Mouse (Mus musculus): ENCODE measurements around the gene Fli1.

Fli1 gene

GRCm38 (mm10) chr9:32400212-32400611 lies 142.4 kb downstream of the Fli1 start:
- no peak for DNase-seq

GRCm38 (mm10) chr9:32394761-32395161 lies 147.9 kb downstream of the Fli1 start:
- no peak for DNase-seq

DNA sequence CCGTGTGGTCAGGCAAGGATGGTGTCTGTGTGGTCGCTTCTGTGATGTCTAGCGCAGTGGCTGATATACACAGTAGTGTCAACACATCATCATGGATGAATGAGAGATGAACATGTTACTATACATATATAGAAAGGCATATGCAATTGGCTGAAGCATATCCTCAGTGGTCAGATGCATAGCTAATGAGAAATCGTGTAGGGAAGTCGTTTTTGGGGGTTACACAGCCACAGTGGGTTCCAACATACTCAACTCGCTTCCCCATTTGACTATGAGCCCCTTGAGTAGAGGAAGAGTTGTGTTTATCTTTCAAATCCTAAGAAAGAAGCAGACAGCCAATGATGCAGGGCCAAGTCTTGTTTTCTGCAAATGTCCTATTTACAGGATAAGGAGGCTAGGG lies 149.9 kb downstream of the Fli1 start:
- DNase-seq: no peak

GRCm38 (mm10) chr9:32391701-32392100 lies 151.0 kb downstream of the Fli1 start:
- no peak for DNase-seq

- no peak for DNase-seq
These were observed 151.6 kb downstream of the Fli1 start for GRCm38 (mm10) chr9:32391092-32391491.

DNA sequence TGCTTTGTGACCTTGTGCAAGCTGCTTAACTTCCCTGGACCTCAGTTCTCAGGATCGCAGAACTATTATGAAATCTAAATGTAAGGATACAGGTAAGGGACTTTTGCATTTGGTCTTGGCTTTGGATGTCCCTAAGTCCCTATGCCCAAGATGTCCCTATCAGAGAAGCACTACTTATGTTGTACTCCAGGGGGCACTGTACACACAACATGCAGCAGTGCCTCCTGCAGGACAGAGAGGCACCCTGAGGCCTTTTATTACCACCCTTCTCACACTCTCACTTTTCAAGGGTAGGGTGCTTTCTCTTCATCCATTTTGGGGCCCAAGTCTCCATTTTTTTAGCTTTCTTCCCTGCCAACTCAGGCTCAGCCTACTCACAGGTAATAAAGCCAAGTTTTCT lies 154.5 kb downstream of the Fli1 start:
- DNase-seq: no peak

DNA sequence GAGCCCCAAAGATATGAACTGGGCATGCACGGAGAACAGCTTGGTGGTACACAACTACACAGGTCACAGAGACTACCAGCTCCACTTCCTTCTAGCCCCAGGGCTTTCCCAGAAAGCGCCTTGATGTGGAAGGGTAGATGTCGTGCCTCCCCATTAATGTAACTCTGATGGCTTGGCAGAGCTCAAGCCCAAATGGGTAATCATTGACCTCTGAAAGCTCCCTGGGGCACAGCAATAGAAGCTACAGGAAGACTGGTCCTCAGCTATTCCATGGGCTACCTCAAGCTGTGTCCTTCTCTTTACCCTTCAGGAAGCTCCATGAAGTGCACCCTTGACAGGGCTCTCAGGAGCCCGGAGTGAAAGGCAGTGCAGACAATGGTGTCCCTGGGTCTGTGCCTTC lies 157.8 kb downstream of the Fli1 start:
- no peak for DNase-seq

DNA sequence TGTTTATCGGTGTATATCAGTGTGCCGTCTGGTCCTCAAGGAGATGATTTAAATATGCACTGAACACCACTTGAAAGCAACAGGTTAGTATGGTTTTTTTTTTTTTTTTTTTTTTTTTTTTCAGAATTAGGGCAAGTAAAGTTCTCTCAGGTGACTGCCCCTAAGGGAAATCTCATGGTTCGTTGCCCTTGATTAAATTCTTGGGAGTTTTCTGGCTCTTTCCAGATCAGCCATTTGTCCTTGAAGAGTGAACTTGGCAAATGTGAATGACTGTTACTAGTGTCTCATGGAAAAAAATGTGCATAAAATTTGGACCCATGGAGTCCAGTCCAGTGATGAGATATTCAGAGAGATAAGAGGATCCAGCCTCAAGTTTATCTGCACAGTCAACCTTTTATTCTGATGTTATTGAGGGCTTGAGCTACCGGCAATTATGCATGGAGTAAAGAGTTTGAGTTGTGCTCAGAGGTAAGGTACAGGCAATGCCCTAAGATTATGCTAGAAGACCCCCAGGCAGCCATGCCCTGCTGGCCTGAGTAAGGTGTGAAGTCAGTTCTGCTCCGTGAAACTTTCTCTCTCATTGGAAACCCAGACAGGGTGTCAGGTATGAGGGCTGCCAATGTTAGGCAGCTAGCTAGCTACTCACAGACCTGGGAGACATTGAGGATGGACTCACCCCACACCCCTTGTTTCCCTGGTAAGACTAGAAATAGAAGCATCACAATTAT lies 165.6 kb downstream of the Fli1 start:
- no peak for DNase-seq

DNA sequence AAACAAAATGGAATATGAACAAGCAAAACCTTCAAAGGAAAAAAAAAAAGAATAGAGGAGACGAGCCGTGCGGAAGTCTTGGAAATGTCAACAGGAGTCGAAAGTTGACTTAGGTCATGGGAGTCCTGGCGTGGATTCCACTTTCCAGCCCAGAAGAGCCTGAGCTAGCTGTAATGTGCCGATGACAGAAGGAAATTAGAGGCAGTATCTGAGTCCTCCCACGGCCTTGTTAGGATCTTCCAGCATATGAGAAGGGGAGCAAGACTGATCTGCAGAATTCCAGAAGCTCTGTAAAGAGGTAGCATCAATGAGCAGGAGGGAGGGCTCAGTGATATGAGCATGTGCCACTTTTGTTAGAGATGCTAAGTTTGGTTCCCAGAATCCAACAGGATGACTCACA lies 166.6 kb downstream of the Fli1 start:
- DNase-seq: no peak

- no peak for DNase-seq
These were observed 169.0 kb downstream of the Fli1 start for GRCm38 (mm10) chr9:32373656-32374055.
